Mouse (Mus musculus) erythroblast, adult 5-6 weeks (primary cell): ENCODE measurements around the gene Slc4a7. TPM values are rescaled to one million over a fixed set of nuclear protein-coding genes. Genes with fewer than 3 reads are reported as not detected.

Source experiments
- ATAC-seq: replicated peaks from 2 replicates; pipeline ENCODE4 v1.8.0; 2016; ENCODE audit warnings: moderate number of reproducible peaks, mild to moderate bottlenecking, moderate TSS enrichment, inconsistent platforms; ENCODE audit not compliant: poor library complexity, low FRiP score, severe bottlenecking
- total RNA-seq, 2 experiments: library from RNA; stranded (forward) in 1 of 2; stranded (reverse) in 1 of 2; fragments of 150-400 nt in 1 of 2; fragments of 200-764, 138-1000 nt in 1 of 2; gene quantifications; 2 replicates each; pipeline versions ENCODE4 v1.2.3 to v1.2.4; 2015 to 2017; ENCODE audit warnings: low replicate concordance in 2 of 2

Slc4a7 gene
- total RNA-seq (2015; ENCODE audit: low replicate concordance) = 6.1 and 6.7 TPM in 2 replicates
- total RNA-seq (2017; ENCODE audit: low replicate concordance) = 6.8 and 7.7 TPM in 2 replicates

DNA sequence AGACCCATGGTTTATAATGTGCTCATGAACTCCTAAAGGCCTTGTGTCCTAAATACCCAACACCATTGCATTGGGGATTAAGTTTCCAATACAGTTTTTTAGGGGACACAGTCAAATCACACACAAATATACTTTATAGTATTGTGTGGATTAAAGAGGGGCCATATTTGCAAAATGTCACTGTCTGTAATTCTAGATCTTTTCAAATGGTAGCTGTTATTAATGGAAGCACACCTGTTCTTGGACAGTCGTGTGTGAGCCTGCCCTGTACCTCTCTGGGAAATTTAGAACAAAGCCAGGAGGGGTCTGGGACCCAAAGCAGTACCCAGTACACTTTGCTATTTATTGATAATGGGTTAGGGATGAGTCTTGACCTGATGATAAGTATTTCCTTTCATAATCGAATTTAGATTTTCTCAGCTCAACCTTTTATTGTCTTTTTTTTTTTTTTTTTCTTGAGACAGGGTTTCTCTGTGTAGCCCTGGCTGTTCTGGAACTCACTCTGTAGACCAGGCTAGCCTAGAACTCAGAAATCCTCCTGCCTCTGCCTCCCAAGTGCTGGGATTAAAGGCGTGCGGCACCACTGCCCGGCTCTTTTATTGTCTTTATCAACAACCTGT lies at the start of gene Slc4a7:
TSS of gene Slc4a7 (plus strand) at position 570 of the 620 bp plus-strand sequence.
- ATAC-seq = no peak

GRCm38 (mm10) chr14:14670597-14670996 lies 31.5 kb upstream of the Slc4a7 start:
- ATAC-seq = no peak

DNA sequence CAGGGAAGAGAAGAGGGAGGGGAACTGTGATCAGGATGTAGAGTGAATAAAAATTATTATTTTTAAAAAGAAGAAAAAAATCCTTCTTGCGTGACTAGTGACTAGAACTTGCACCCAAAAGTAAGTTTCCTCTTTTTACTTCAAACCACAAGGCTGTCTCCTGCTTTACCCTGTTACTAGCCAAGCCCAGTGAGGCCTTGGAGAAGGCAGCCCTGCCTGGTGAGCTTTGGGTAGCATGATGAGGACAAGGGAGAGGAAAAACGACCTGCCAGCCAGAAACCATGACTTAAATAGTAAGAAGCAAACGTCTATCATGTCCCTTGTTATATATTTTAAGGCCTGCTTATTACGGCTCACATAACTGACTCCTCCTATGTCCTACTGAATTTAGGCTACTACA lies 20.5 kb upstream of the Slc4a7 start:
- ATAC-seq = no peak

DNA sequence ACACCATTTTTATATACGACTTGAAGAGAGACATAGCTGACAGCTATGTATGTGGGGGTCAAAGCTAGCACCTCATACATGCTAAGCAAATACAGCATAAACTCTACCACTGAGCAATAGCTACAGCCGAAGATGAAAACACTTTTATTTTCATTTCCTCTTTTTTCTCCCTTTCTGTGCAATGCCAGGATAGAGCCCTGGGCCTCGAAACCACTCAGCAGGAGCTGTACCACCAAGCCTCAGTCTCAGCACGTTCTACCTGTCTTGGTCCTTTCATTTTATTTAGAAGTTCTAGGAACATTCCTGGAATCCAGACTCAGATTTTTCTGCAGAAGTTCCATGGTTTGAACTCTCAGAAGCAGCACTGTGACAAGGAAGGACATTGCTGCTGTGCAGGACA lies 17.3 kb upstream of the Slc4a7 start:
- ATAC-seq = no peak

GRCm38 (mm10) chr14:14686101-14686551 lies 16.0 kb upstream of the Slc4a7 start:
- ATAC-seq = no peak

GRCm38 (mm10) chr14:14687258-14687890 lies 14.7 kb upstream of the Slc4a7 start:
- no peak for ATAC-seq

DNA sequence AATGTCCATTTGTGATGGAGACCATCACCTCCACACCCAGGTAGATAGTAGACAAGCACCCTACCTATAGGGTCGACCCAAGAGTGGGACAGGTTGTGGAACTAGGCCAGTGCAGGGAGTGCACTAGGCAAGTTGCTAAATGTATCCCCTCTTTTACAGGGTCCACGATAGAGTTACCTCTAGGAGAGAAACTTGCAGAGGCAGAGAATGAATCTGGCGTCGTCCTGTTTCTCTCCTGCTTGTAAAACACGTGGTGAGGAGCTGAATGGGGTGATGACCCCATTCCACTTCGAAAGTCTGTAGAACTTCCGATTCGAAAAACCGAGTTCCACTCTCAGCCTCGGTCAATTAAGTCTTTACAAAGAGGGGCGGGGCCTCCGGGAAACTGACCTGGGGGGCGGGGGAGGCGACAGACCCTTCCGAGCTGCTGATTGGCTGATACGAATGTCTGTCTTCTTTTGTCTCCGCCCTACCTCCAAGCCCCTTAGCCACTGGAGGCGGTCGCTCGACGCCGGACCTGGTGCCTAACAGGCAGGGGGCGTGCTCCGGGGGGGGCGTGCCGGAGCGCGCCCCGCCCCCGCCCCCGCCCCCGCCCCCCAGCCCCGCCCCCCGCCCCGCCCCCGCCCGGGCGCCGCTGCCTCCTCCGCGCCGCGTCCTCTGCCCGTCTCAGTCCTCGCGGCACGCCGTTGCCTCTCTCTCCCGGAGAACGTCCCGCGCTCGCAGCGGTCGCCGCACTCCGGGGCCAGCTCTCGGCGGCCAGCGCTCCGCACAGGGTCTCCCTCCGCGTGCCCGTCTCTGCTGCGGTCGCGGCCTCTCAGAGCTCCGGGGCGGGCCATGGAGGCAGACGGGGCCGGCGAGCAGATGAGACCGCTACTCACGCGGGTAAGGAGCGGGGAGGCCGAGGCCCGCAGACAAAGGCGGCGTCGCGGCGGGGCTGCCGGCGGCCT lies 593 bp downstream of the Slc4a7 start:
- peak; percentile 98 for ATAC-seq

DNA sequence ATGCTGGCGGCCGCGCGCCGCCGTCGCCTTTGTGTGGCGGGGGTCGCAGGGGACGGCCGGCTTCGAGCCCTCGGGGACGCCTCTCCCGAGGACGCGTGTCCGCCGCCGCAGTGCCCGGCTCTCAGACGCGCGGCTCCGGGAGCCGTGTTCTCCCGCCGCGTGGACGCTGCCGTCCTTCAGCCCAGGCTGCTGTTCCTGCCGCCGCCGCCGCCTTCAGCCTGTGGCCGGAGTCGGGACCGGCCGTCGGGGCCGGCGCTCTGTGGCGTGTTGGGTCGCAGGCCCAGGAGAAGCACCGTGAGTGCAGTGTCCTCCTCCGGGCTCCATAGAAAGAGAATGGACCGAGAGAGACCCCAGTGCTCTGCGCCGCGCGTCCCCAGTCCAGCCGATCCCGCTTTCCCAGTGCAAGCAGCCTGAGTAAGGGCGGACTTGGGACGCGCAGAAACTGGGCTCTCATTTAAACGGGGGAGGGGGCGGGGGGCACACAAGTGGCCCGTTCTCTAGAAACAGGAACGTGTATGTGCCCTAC lies 1.3 kb downstream of the Slc4a7 start:
- peak; percentile 36; the same call in 1 of the 2 replicates for ATAC-seq

DNA sequence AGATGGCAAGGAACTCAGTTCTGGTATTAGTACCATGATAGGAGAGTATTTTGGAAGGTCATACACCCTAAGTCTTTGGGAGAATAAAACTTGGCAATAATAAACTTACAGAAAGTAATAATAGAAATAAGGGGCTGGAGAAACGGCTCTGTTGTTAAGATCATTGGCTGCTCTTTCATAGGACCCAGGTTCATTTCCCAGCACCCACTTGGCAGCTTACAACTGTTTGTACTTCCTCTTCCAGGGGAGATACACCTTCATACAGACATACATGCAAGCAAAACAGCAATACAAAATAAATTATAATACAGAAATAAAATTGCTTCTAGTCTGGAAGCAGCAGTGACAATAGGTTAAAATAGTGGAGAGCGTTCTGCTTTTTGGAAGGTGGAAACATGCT lies 2.6 kb downstream of the Slc4a7 start:
- ATAC-seq = no peak

- no peak for ATAC-seq
Observed at GRCm38 (mm10) chr14:14705126-14705525, 3.0 kb downstream of the Slc4a7 start.

GRCm38 (mm10) chr14:14706381-14706780 lies 4.3 kb downstream of the Slc4a7 start:
- no peak for ATAC-seq

GRCm38 (mm10) chr14:14707061-14707460 lies 5.0 kb downstream of the Slc4a7 start:
- ATAC-seq = no peak

GRCm38 (mm10) chr14:14709021-14709420 lies 6.9 kb downstream of the Slc4a7 start:
- ATAC-seq = no peak

DNA sequence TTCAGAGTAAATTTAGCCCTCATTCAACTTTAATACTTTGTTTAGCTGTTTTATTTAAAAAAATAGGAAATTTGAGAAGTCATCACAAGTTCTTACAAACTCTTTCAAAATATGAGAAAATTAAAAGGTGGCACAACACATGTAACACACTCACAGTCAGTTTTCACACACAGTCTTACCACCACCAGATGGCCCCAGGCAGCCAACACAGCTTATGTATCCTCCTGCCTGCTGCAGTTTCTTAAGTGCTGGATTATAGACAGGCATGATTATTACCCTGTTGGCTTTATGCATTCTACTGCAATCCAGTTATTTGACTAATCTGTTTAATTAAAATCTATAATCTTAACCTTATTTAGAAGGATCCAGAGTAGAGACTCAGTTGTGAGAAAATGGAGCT lies 12.1 kb downstream of the Slc4a7 start:
- ATAC-seq = no peak

DNA sequence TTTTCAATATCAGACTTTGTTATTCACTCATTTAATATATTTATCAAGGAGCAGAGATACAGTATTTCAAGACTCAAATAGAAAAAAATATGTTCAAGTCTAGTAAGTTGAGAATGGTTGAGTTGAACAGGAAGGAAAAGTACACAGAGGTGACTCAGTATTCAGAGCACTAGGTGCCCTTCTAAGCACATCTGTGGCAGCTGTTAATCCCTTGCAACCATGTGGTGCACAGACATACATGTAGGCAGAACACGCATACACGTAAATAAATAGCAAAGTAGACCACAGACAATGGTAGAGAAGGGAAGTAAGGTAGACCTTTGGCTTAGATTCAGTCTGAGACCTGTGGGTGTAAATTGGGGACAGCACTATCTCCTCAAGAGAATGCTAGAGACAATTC lies 13.7 kb downstream of the Slc4a7 start:
- ATAC-seq = no peak

DNA sequence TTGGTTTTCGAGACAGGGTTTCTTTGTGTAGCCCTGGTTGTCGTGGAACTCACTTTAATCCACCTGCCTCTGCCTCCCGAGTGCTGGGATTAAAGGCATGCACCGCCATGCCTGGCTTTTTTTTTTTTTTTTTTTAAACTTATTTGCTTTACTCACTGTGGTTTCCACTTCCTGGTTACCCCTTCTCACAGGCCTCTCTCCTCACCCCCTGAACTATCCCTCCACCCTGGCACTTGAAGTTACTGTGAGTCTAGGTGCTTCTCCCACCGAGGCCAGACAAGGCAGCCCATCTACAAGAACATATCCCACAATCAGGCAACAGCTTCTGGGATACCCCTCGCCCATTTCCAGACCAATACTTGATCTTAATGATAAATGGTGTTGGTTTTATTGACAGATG lies 14.8 kb downstream of the Slc4a7 start:
- no peak for ATAC-seq

DNA sequence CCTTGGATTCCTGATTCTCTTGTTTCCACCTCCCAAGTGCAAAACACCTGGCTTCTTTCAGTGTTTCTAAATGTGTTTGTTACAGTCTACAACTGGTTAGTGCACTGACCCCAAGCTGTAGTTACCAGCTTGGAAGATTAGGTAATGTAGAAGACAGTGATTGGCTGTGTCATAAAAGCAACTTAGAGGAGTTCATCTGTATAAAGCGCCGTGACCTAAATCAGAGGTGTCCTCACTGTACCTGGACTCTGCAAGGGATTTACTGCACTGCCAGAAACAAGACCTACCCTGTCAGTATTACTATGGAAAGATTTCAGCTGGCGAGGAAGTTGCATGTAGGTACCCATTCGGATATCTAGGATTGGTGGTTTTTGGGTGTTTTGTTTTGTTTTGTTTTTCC lies 16.5 kb downstream of the Slc4a7 start:
- ATAC-seq = no peak

GRCm38 (mm10) chr14:14781169-14781568 lies 79.1 kb downstream of the Slc4a7 start:
- ATAC-seq = no peak

GRCm38 (mm10) chr14:14784223-14784622 lies 82.1 kb downstream of the Slc4a7 start:
- ATAC-seq = no peak

DNA sequence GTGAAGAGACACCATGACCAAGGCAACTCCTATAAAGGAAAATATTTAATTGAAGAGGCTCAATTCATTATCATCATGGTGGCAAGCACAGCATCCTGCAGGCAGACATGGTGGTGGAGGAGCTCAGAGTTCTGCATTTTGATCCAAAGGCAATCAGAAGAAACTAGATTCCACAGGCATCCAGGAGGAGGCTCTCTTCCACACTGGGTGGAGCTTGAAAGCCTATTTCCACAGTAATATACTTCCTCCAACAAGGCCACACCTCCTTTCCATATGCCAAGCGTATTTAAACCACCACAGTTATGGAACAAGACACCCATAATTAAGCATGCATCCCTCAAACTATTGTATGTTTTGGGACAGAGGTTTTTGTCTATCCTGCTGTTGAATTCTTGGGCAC lies 84.9 kb downstream of the Slc4a7 start:
- no peak for ATAC-seq
